Mouse (Mus musculus): ENCODE data around the gene Hacd3. TPM values are rescaled to one million over a fixed set of nuclear protein-coding genes. Genes with fewer than 3 reads are reported as not detected.

Gene Hacd3
- total RNA-seq, 2 experiments from 2014 or later = 18.2 to 20.1 TPM

GRCm38 (mm10) chr9:64953190-64953589 is 68.3 kb downstream of the Hacd3 start:
- no peak for DNase-seq (ENCODE audit: low spot score in 2 of 2)

- no peak for DNase-seq (ENCODE audit: low spot score in 2 of 2)
Measured at GRCm38 (mm10) chr9:64952055-64952454, 69.4 kb downstream of the Hacd3 start.

- DNase-seq (ENCODE audit: low spot score in 2 of 2) = no peak
Measured at GRCm38 (mm10) chr9:64951161-64951657, 70.3 kb downstream of the Hacd3 start, which contains the start of gene Slc24a1. TSS of gene Slc24a1 (minus strand) at chr9:64951607.

- DNase-seq (ENCODE audit: low spot score in 2 of 2) = no peak
Measured at GRCm38 (mm10) chr9:64947483-64948095, 73.9 kb downstream of the Hacd3 start.

- no peak for DNase-seq (ENCODE audit: low spot score in 2 of 2)
Measured at GRCm38 (mm10) chr9:64943997-64944396, 77.5 kb downstream of the Hacd3 start.

GRCm38 (mm10) chr9:64941650-64942049 is 79.8 kb downstream of the Hacd3 start:
- no peak for DNase-seq (ENCODE audit: low spot score in 2 of 2)

GRCm38 (mm10) chr9:64940731-64941346 is 80.7 kb downstream of the Hacd3 start:
- no peak for DNase-seq (ENCODE audit: low spot score in 2 of 2)

GRCm38 (mm10) chr9:64939790-64940189 is 81.7 kb downstream of the Hacd3 start:
- DNase-seq (ENCODE audit: low spot score in 2 of 2) = no peak

- no peak for DNase-seq (ENCODE audit: low spot score in 2 of 2)
Measured at GRCm38 (mm10) chr9:64939281-64939680, 82.2 kb downstream of the Hacd3 start.

- DNase-seq (ENCODE audit: low spot score in 2 of 2) = no peak
Measured at GRCm38 (mm10) chr9:64938535-64938934, 83.0 kb downstream of the Hacd3 start.

- DNase-seq (ENCODE audit: low spot score in 2 of 2) = no peak
Measured at GRCm38 (mm10) chr9:64937491-64937890, 84.0 kb downstream of the Hacd3 start.

Small RNA genes within 50 kb of the gene (microRNA-seq; reads per million reads assigned to microRNA genes)
- not detected for gene Gm25640

Other genes starting within 250 kb of the Hacd3 start
- 10 to 100 TPM; 10.9 to 13.1 TPM for gene Dennd4a, start 210.4 kb downstream of the Hacd3 start, total RNA-seq (2021)
- gene Slc24a1, start 70.1 kb downstream of the Hacd3 start, total RNA-seq (2021) = under 1 TPM; 0.10 to 0.13 TPM
- 10 to 100 TPM; 23.9 to 26.5 TPM for gene Ints14, start 60.8 kb downstream of the Hacd3 start, total RNA-seq (2021)
- gene Dpp8, start 10.7 kb upstream of the Hacd3 start, total RNA-seq (2021) = 100 to 1,000 TPM in 1 of 2 experiments, 10 to 100 TPM in 1; 85.3 to 103 TPM
- 100 to 1,000 TPM; 152 to 153 TPM for gene Igdcc4, start 79.8 kb upstream of the Hacd3 start, total RNA-seq (2021)
- gene Igdcc3, start 119.5 kb upstream of the Hacd3 start, total RNA-seq (2021) = under 1 TPM; 0.88 to 0.91 TPM
- 1 to 10 TPM; 8.3 to 9.1 TPM for gene Parp16, start 173.7 kb upstream of the Hacd3 start, total RNA-seq (2021)
- 10 to 100 TPM; 56.9 to 59.0 TPM for gene Cilp, start 243.5 kb upstream of the Hacd3 start, total RNA-seq (2021)